Mouse (Mus musculus) hindbrain, embryonic 12.5 days (tissue): ENCODE data around the gene Sec31a. TPM values are rescaled to one million over a fixed set of nuclear protein-coding genes. Genes with fewer than 3 reads are reported as not detected.

Experiments used
- ATAC-seq: fragments of 200-750 bp; cut with Nextera tagmentation; 2 replicates; pipeline ENCODE4 v1.8.0; 2017; ENCODE audit warnings: moderate TSS enrichment; ENCODE audit not compliant: low FRiP score
- H3K27ac ChIP-seq: fragments of 300-500 bp; sonication (generic); 2 replicates; pipeline ENCODE4 v1.5.1; 2016; ENCODE audit warnings: mild to moderate bottlenecking
- H3K27me3 ChIP-seq: fragments of 300-500 bp; sonication (generic); 2 replicates; pipeline ENCODE4 v1.6.1; 2016; ENCODE audit warnings: mild to moderate bottlenecking
- H3K36me3 ChIP-seq: fragments of 300-500 bp; sonication (generic); 2 replicates; pipeline ENCODE4 v1.6.1; 2016; ENCODE audit warnings: mild to moderate bottlenecking
- H3K4me1 ChIP-seq: fragments of 300-500 bp; sonication (generic); 2 replicates; pipeline ENCODE4 v1.6.1; 2016
- H3K4me2 ChIP-seq: fragments of 300-500 bp; sonication (generic); replicated peaks from 2 replicates; pipeline ENCODE4 v1.6.1; 2016; ENCODE audit warnings: mild to moderate bottlenecking
- H3K4me3 ChIP-seq: fragments of 300-500 bp; sonication (generic); 2 replicates; pipeline ENCODE4 v1.5.1; 2016; ENCODE audit warnings: mild to moderate bottlenecking
- H3K9ac ChIP-seq: fragments of 300-500 bp; sonication (generic); 2 replicates; pipeline ENCODE4 v1.6.1; 2016; ENCODE audit warnings: mild to moderate bottlenecking, moderate library complexity
- H3K9me3 ChIP-seq: fragments of 300-500 bp; sonication (generic); replicated peaks from 2 replicates; pipeline ENCODE4 v1.6.1; 2016; ENCODE audit warnings: mild to moderate bottlenecking
- WGBS: fragments of 180-500 bp; shearing (Covaris S2); methylation state at CpG from one replicate; pipeline ENCODE4 v1.1.7; 2016; 5-methylcytosine and 5-hydroxymethylcytosine counted together
- polyA plus RNA-seq: library from polyadenylated mRNA; unstranded; fragments of >200 nt; fragmentation: Nextera tagmentation; extraction: Ambion mirVana; gene quantifications from 2 replicates; pipeline ENCODE4 v1.2.1, GENCODE M21; 2016

Gene Sec31a
- polyA plus RNA-seq, 1 experiment from 2014 or later, result 128 TPM

GRCm38 (mm10) chr5:100368527-100368926 is 47.5 kb downstream of the Sec31a start:
- Histone ChIP-seq H3K9me3 (no peaks in the 10 kb centered on the region), H3K27ac (no peak overlapping the region), H3K4me1 (no peaks in the 10 kb centered on the region), H3K36me3 (peaks cover 78% of the 10 kb centered on the region), H3K4me2 (no peak overlapping the region), H3K4me3 (no peak overlapping the region), H3K9ac (no peak overlapping the region), H3K27me3 (no peaks in the 10 kb centered on the region)
- ATAC-seq, result no peak
- 77% methylated on average over 5 of the region's 5 CpGs for WGBS

- Histone ChIP-seq H3K27me3 (no peaks in the 10 kb centered on the region), H3K36me3 (peaks cover 82% of the 10 kb centered on the region), H3K4me3 (no peak overlapping the region), H3K4me1 (no peaks in the 10 kb centered on the region), H3K9me3 (no peaks in the 10 kb centered on the region), H3K27ac (no peak overlapping the region), H3K4me2 (no peak overlapping the region), H3K9ac (no peak overlapping the region)
- 76% methylated on average over 2 of the region's 2 CpGs for WGBS
- ATAC-seq, result no peak
Observed at GRCm38 (mm10) chr5:100367051-100367450, 49.0 kb downstream of the Sec31a start.

DNA sequence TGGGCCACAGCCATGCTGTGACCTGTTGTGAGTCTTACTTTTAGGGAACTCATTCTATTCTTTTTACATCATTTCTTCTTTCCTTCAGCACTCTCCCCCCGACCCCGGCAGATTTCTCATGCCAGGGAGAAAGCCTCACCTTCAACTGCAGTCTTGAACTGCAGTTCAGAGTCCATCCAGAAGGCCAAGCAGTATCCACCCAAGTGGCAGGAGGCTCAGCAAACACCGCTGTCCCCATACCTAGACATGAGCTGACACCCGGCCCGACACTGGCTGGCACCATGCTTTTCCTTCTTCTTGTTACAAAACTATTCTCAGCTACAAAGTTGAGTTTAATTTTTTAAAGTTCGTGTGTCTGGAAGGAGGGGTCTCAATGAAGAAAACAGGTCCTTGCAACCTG is 55.7 kb downstream of the Sec31a start:
- Histone ChIP-seq H3K36me3 (peaks cover 46% of the 10 kb centered on the region), H3K27ac (no peak overlapping the region), H3K27me3 (no peaks in the 10 kb centered on the region), H3K4me3 (no peak overlapping the region), H3K4me2 (no peak overlapping the region), H3K9ac (no peak overlapping the region), H3K9me3 (no peaks in the 10 kb centered on the region), H3K4me1 (peaks cover 6% of the 10 kb centered on the region)
- no peak for ATAC-seq
- WGBS, result 89% methylated on average over 6 of the region's 6 CpGs

GRCm38 (mm10) chr5:100358334-100358733 is 57.7 kb downstream of the Sec31a start:
- no peak overlapping the region for H3K27ac ChIP-seq
- H3K4me3 ChIP-seq, result no peak overlapping the region
- peaks cover 6% of the 10 kb centered on the region for H3K4me1 ChIP-seq
- H3K36me3 ChIP-seq, result peaks cover 27% of the 10 kb centered on the region
- 46% methylated on average over 8 of the region's 8 CpGs for WGBS
- no peak overlapping the region for H3K4me2 ChIP-seq
- ATAC-seq, result no peak
- H3K9me3 ChIP-seq, result no peaks in the 10 kb centered on the region
- H3K9ac ChIP-seq, result no peak overlapping the region
- no peaks in the 10 kb centered on the region for H3K27me3 ChIP-seq

DNA sequence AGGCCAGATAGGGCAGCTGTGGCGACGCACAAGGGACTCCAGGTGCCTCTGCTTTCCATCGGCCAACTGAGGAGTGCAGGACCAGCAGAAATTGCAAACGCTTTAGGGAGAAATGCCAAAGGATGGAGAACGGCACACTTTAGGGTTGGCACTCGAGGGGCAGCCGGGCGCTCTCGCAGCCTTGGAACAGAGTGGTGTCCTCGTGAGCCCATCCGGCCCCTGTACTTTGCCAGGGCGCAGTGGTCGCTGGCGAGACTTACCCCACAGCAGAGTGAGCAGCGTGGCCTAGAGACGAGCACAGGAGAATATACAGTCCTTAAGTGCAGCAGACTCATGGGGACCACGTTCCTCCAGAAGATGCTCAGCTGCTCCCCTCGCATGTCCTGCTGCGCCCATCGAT is 61.4 kb downstream of the Sec31a start:
- Histone ChIP-seq H3K4me3 (no peak overlapping the region), H3K4me2 (no peak overlapping the region), H3K9ac (no peak overlapping the region), H3K27ac (no peak overlapping the region), H3K27me3 (no peaks in the 10 kb centered on the region), H3K4me1 (peaks cover 13% of the 10 kb centered on the region), H3K9me3 (no peaks in the 10 kb centered on the region), H3K36me3 (no peaks in the 10 kb centered on the region)
- ATAC-seq, result no peak
- WGBS, result 93% methylated on average over 20 of the region's 20 CpGs

DNA sequence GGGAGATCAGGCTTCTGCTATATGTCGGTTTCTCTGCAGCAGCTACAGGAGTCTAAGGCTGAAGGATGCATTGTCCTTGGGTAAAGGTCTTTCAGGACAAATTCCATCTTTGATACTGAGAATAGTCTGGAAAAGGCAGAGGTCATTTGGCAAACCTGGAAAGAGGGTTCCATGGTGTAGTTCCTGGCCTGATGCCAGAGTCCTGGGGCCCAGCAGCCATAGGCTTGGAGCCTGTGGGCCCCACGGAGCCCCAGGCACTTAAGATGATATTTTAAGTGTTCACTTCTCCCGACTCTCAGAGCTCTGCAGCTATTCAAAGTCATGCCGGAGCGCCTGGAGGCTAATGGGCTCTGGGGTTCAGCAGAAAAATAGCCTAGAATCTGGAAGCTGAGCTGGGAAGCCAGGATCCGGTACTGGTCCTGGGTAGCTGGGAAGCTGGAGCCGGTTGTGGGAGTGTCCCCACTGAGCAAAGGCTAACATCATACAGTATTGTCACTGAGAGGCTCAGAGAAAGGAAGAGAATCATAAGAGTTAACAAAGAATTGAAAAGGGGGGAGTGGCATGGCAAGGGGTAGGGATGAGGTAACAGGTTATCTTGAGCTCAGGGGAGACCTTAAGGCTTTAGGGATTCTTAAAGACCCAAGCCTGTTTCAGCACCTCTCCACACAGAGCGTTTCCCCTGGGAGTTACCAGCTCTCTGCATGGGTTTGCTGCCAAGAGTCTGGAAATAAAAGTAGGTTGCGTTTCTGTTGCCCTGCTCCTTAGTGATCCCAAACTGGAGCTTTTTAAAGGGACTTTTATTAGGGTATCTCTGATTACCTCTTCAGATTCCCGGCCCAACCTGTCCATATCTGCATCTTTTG is 62.8 kb downstream of the Sec31a start:
- no peak for ATAC-seq
- Histone ChIP-seq H3K27ac (no peak overlapping the region), H3K36me3 (no peaks in the 10 kb centered on the region), H3K9me3 (no peaks in the 10 kb centered on the region), H3K4me1 (peaks cover 14% of the 10 kb centered on the region), H3K4me3 (no peak overlapping the region), H3K27me3 (no peaks in the 10 kb centered on the region), H3K9ac (no peak overlapping the region), H3K4me2 (no peak overlapping the region)
- 69% methylated on average over 10 of the region's 10 CpGs for WGBS

DNA sequence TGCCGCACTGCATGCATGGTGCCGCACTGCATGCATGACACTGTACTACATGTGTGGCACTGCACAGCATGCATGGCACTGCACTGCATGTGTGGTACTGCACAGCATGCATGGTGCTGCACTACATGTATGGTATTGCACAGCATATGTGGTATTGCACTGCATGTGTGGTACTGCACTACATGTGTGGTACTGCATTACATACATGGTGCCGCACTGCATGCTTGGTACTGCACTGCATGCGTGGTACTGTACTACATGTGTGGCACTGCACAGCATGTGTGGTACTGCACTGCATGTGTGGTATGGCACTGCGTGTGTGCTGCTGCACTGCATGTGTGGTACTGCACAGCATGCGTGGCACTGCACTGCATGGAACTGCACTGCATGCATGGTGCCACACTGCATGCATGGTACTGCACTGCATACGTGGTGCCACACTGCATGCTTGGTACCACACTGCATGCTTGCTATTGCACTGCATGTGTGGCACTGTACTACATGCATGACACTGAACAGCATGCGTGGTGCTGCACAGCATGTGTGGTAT is 65.1 kb downstream of the Sec31a start:
- H3K4me2 ChIP-seq, result no peak overlapping the region
- WGBS, result 94% methylated on average over 8 of the region's 8 CpGs
- peak; percentile 62 for ATAC-seq

GRCm38 (mm10) chr5:100349287-100350215 is 66.5 kb downstream of the Sec31a start:
- H3K9ac ChIP-seq, result no peak overlapping the region
- H3K4me2 ChIP-seq, result no peak overlapping the region; the same call in 1 of the 2 replicates
- H3K9me3 ChIP-seq, result no peaks in the 10 kb centered on the region
- no peak overlapping the region for H3K27ac ChIP-seq
- H3K4me1 ChIP-seq, result peaks cover 11% of the 10 kb centered on the region
- no peaks in the 10 kb centered on the region for H3K36me3 ChIP-seq
- ATAC-seq, result peak; percentile 65
- no peak overlapping the region for H3K4me3 ChIP-seq
- no peaks in the 10 kb centered on the region for H3K27me3 ChIP-seq
- 59% methylated on average over 10 of the region's 10 CpGs for WGBS

More for the DNA sequence above, 65.1 kb downstream of the Sec31a start:
- no peaks in the 10 kb centered on the region for H3K9me3 ChIP-seq
- H3K36me3 ChIP-seq, result no peaks in the 10 kb centered on the region
- no peak overlapping the region for H3K9ac ChIP-seq
- H3K4me3 ChIP-seq, result no peak overlapping the region
- no peaks in the 10 kb centered on the region for H3K27me3 ChIP-seq
- H3K27ac ChIP-seq, result no peak overlapping the region
- peaks cover 11% of the 10 kb centered on the region for H3K4me1 ChIP-seq

DNA sequence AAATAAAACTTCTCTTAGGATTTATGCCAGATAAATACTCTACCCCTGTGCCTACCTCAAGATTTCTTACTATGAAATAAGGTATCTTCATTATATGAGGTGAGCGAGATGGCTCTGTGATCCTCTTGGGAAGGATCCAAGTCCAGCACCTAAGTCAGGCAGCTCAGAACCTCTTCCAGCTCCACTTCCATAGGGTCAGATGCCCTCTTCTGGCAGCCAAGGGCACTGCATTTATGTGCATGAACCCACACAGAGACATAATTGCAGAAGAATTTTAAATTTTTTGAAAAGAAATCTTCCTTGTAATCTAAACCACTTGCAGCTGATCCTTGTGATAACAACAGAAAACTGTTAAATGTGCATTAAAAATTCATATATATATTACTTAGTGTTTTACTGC is 70.9 kb downstream of the Sec31a start:
- Histone ChIP-seq H3K4me2 (no peak overlapping the region), H3K27ac (no peak overlapping the region), H3K4me1 (peaks cover 6% of the 10 kb centered on the region), H3K4me3 (no peak overlapping the region), H3K9ac (no peak overlapping the region), H3K9me3 (no peaks in the 10 kb centered on the region), H3K36me3 (no peaks in the 10 kb centered on the region), H3K27me3 (no peaks in the 10 kb centered on the region)
- no peak for ATAC-seq
- WGBS, result 95% methylated on average over 1 of the region's 1 CpGs

- Histone ChIP-seq H3K36me3 (no peaks in the 10 kb centered on the region), H3K4me3 (no peak overlapping the region), H3K27ac (no peak overlapping the region), H3K9me3 (no peaks in the 10 kb centered on the region), H3K9ac (no peak overlapping the region), H3K27me3 (no peaks in the 10 kb centered on the region), H3K4me1 (no peaks in the 10 kb centered on the region), H3K4me2 (no peak overlapping the region)
- no peak for ATAC-seq
- WGBS, result 25% methylated on average over 6 of the region's 6 CpGs
Observed at GRCm38 (mm10) chr5:100343087-100343486, 72.9 kb downstream of the Sec31a start.

- 82% methylated on average over 6 of the region's 6 CpGs for WGBS
Observed at GRCm38 (mm10) chr5:100342422-100342821, 73.6 kb downstream of the Sec31a start.

GRCm38 (mm10) chr5:100341042-100341441 is 75.0 kb downstream of the Sec31a start:
- no peaks in the 10 kb centered on the region for H3K27me3 ChIP-seq
- no peak overlapping the region for H3K27ac ChIP-seq
- H3K36me3 ChIP-seq, result no peaks in the 10 kb centered on the region
- no peaks in the 10 kb centered on the region for H3K9me3 ChIP-seq
- H3K9ac ChIP-seq, result no peak overlapping the region
- no peak for ATAC-seq
- no peak overlapping the region for H3K4me3 ChIP-seq
- 86% methylated on average over 7 of the region's 7 CpGs for WGBS
- H3K4me2 ChIP-seq, result no peak overlapping the region
- H3K4me1 ChIP-seq, result no peaks in the 10 kb centered on the region

More at GRCm38 (mm10) chr5:100342422-100342821, 73.6 kb downstream of the Sec31a start:
- no peak for ATAC-seq
- Histone ChIP-seq H3K36me3 (no peaks in the 10 kb centered on the region), H3K9ac (no peak overlapping the region), H3K4me3 (no peak overlapping the region), H3K4me2 (no peak overlapping the region), H3K4me1 (no peaks in the 10 kb centered on the region), H3K27ac (no peak overlapping the region), H3K27me3 (no peaks in the 10 kb centered on the region), H3K9me3 (no peaks in the 10 kb centered on the region)
